Mouse (Mus musculus) inflammation-experienced regulatory T-cells, adult 16 weeks (primary cell): Measurements from ENCODE around the gene Tango2. TPM values are rescaled to one million over a fixed set of nuclear protein-coding genes. Genes with fewer than 3 reads are reported as not detected.

Experiments used
- polyA plus RNA-seq: library from polyadenylated mRNA; unstranded; fragments of 100-300 nt; shearing (Covaris generic); gene quantifications from one replicate; pipeline ENCODE4 v1.2.1, GENCODE M21; 2017

The Tango2 gene
- polyA plus RNA-seq: 61.0 TPM

GRCm38 (mm10) chr16:18347931-18348600, at the start of gene Tango2, which contains the start of gene Arvcf:
TSS of gene Tango2 (minus strand) at chr16:18348103.
TSS of gene Arvcf (plus strand) at chr16:18348182.

GRCm38 (mm10) chr16:18289067-18289588, 58.8 kb downstream of the Tango2 start, which contains the start of gene Dgcr8:
TSS of gene Dgcr8 (minus strand) at chr16:18289246.

GRCm38 (mm10) chr16:18258221-18258620, 89.7 kb downstream of the Tango2 start, which contains the start of gene Gm49776:
TSS of gene Gm49776 (minus strand) at chr16:18258321.

Other genes starting within 250 kb of the Tango2 start
- gene Rtn4r, start 220.5 kb downstream of the Tango2 start, polyA plus RNA-seq: not detected
- gene Ccdc188, start 130.2 kb downstream of the Tango2 start, polyA plus RNA-seq: not detected
- gene Zdhhc8, start 113.0 kb downstream of the Tango2 start, polyA plus RNA-seq: 2.0 TPM
- gene Trmt2a, start 99.4 kb downstream of the Tango2 start, polyA plus RNA-seq: 125 TPM
- gene Ranbp1, start 99.4 kb downstream of the Tango2 start, polyA plus RNA-seq: 200 TPM
- not detected for gene Gm49776, start 89.8 kb downstream of the Tango2 start, polyA plus RNA-seq
- 30.0 TPM for gene Dgcr8, start 58.9 kb downstream of the Tango2 start, polyA plus RNA-seq
- 2.4 TPM for gene Arvcf, start 79 bp upstream of the Tango2 start, polyA plus RNA-seq
- gene Txnrd2, start 78.3 kb upstream of the Tango2 start, polyA plus RNA-seq: 31.1 TPM
- 74.7 TPM for gene Comt, start 78.7 kb upstream of the Tango2 start, polyA plus RNA-seq
- 17.5 TPM for gene Gnb1l, start 150.6 kb upstream of the Tango2 start, polyA plus RNA-seq
- gene Rtl10, start 150.8 kb upstream of the Tango2 start, polyA plus RNA-seq: 1.6 TPM
- gene Tbx1, start 242.6 kb upstream of the Tango2 start, polyA plus RNA-seq: not detected